Mouse (Mus musculus) small intestine, adult 2 months (tissue): ENCODE measurements around the gene Abraxas2.

Experiments used
- CTCF ChIP-seq: fragments of 200-500 bp; IDR thresholded peaks from 2 replicates; pipeline ENCODE4 v1.5.1; 2012; ENCODE audit warnings: low read depth, mild to moderate bottlenecking, control low read depth, inconsistent platforms, low read length, moderate library complexity, mixed read lengths; ENCODE audit not compliant: insufficient replicate concordance, insufficient read length; ENCODE audit errors: extremely low read depth
- POLR2A ChIP-seq: fragments of 200-500 bp; IDR thresholded peaks from 2 replicates; pipeline ENCODE4 v1.6.1; 2012; ENCODE audit warnings: low read depth, mild to moderate bottlenecking, control low read depth, inconsistent platforms, low read length, moderate library complexity

DNA sequence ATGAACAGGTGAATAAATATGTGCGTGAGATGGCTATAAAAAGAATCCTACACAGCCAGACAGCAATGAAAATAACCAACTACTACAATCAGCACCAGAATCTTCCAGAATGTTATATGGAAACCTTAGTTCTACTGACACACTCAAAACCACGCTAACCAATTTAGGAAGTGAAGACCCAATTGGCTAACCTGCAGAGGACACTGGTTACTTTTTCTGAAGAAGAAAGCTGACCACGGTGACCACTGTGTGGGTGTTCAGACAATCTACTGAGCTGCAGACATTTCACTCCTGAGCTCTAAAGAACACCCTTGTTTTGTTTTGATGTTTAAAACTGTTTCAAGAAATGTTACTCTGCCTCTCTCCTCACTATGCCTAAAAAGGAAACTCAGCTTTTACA lies 15.9 kb upstream of the Abraxas2 start:
- TF ChIP-seq CTCF (no peak), POLR2A (no peak)
